Mouse (Mus musculus): ENCODE measurements around the gene Clps. TPM values are rescaled to one million over a fixed set of nuclear protein-coding genes. Genes with fewer than 3 reads are reported as not detected.
A peak's percentile ranks its signal among the peaks of the same experiment; 100 is the strongest.

The Clps gene
- polyA plus RNA-seq, 1 experiment from 2014 or later, result not detected

- Histone ChIP-seq H3K4me3 (replicated peaks) (peak overlapping the region; percentile 70), H3K27me3 (peaks cover 51% of the 10 kb centered on the region), H3K9me3 (no peaks in the 10 kb centered on the region), H3K36me3 (replicated peaks) (no peaks in the 10 kb centered on the region), H3K27ac (peak overlapping the region; percentile 92), H3K4me1 (peaks cover 21% of the 10 kb centered on the region), H3K4me2 (peak overlapping the region; percentile 97), H3K9ac (peak overlapping the region; percentile 76)
- WGBS, result 7% methylated on average over 28 of the region's 28 CpGs
- ATAC-seq (ENCODE audit: low FRiP score), result peak; percentile 47; the same call in 1 of the 2 replicates
Observed at GRCm38 (mm10) chr17:28523355-28524008, 37.1 kb downstream of the Clps start.

GRCm38 (mm10) chr17:28522623-28523354 lies 37.8 kb downstream of the Clps start:
- H3K27ac ChIP-seq, result peak overlapping the region; percentile 92
- WGBS, result 0% methylated on average over 58 of the region's 66 CpGs
- peak overlapping the region; percentile 70 for H3K4me3 ChIP-seq (replicated peaks)
- H3K4me1 ChIP-seq, result peaks cover 27% of the 10 kb centered on the region
- H3K4me2 ChIP-seq, result peak overlapping the region; percentile 97
- no peaks in the 10 kb centered on the region for H3K9me3 ChIP-seq
- H3K36me3 ChIP-seq (replicated peaks), result no peaks in the 10 kb centered on the region
- peak; percentile 84 for ATAC-seq (ENCODE audit: low FRiP score)
- H3K27me3 ChIP-seq, result peaks cover 48% of the 10 kb centered on the region
- H3K9ac ChIP-seq, result peak overlapping the region; percentile 76

- Histone ChIP-seq H3K4me3 (replicated peaks) (peak overlapping the region; percentile 70), H3K4me2 (peak overlapping the region; percentile 97), H3K36me3 (replicated peaks) (no peaks in the 10 kb centered on the region), H3K9me3 (no peaks in the 10 kb centered on the region), H3K9ac (no peak overlapping the region), H3K27ac (no peak overlapping the region), H3K27me3 (peaks cover 47% of the 10 kb centered on the region), H3K4me1 (peaks cover 27% of the 10 kb centered on the region)
- 33% methylated on average over 6 of the region's 6 CpGs for WGBS
- no peak for ATAC-seq (ENCODE audit: low FRiP score)
Observed at GRCm38 (mm10) chr17:28521920-28522319, 38.6 kb downstream of the Clps start.

GRCm38 (mm10) chr17:28521071-28521726 lies 39.4 kb downstream of the Clps start:
- WGBS, result 75% methylated on average over 5 of the region's 5 CpGs
- Histone ChIP-seq H3K9me3 (no peaks in the 10 kb centered on the region), H3K4me2 (no peak overlapping the region), H3K27ac (no peak overlapping the region), H3K36me3 (replicated peaks) (no peaks in the 10 kb centered on the region), H3K27me3 (peaks cover 51% of the 10 kb centered on the region), H3K9ac (no peak overlapping the region), H3K4me1 (peaks cover 27% of the 10 kb centered on the region), H3K4me3 (replicated peaks) (no peak overlapping the region)
- no peak for ATAC-seq (ENCODE audit: low FRiP score)

- Histone ChIP-seq H3K27me3 (peaks cover 58% of the 10 kb centered on the region), H3K36me3 (replicated peaks) (no peaks in the 10 kb centered on the region)
Observed at GRCm38 (mm10) chr17:28520561-28520960, 40.0 kb downstream of the Clps start.

GRCm38 (mm10) chr17:28519827-28520226 lies 40.7 kb downstream of the Clps start:
- H3K4me2 ChIP-seq, result no peak overlapping the region
- no peak overlapping the region for H3K27ac ChIP-seq
- H3K36me3 ChIP-seq (replicated peaks), result no peaks in the 10 kb centered on the region
- H3K4me1 ChIP-seq, result peaks cover 27% of the 10 kb centered on the region
- H3K9ac ChIP-seq, result no peak overlapping the region
- H3K9me3 ChIP-seq, result no peaks in the 10 kb centered on the region
- peaks cover 64% of the 10 kb centered on the region for H3K27me3 ChIP-seq
- no peak for ATAC-seq (ENCODE audit: low FRiP score)
- 90% methylated on average over 3 of the region's 3 CpGs for WGBS
- no peak overlapping the region for H3K4me3 ChIP-seq (replicated peaks)

More at GRCm38 (mm10) chr17:28520561-28520960, 40.0 kb downstream of the Clps start:
- H3K4me3 ChIP-seq (replicated peaks), result no peak overlapping the region
- H3K4me2 ChIP-seq, result no peak overlapping the region
- no peak overlapping the region for H3K9ac ChIP-seq
- ATAC-seq (ENCODE audit: low FRiP score), result no peak
- no peak overlapping the region for H3K27ac ChIP-seq
- peaks cover 27% of the 10 kb centered on the region for H3K4me1 ChIP-seq
- 80% methylated on average over 4 of the region's 4 CpGs for WGBS
- H3K9me3 ChIP-seq, result no peaks in the 10 kb centered on the region

- H3K27ac ChIP-seq, result peak overlapping the region; percentile 89; the same call in 1 of the 2 replicates
- peak overlapping the region; percentile 83 for H3K4me2 ChIP-seq
- no peak for ATAC-seq (ENCODE audit: low FRiP score)
- no peaks in the 10 kb centered on the region for H3K36me3 ChIP-seq (replicated peaks)
- peaks cover 27% of the 10 kb centered on the region for H3K4me1 ChIP-seq
- no peaks in the 10 kb centered on the region for H3K9me3 ChIP-seq
- WGBS, result 21% methylated on average over 8 of the region's 8 CpGs
- peaks cover 56% of the 10 kb centered on the region for H3K27me3 ChIP-seq
- H3K4me3 ChIP-seq (replicated peaks), result peak overlapping the region; percentile 48
- 0 out of 2 replicates have a peak overlapping the region, but pooled peaks have one; percentile 63 for H3K9ac ChIP-seq
Observed at GRCm38 (mm10) chr17:28518615-28519071, 41.9 kb downstream of the Clps start.

GRCm38 (mm10) chr17:28517956-28518614 lies 42.5 kb downstream of the Clps start:
- Histone ChIP-seq H3K9me3 (no peaks in the 10 kb centered on the region), H3K4me1 (peaks cover 24% of the 10 kb centered on the region), H3K27ac (peak overlapping the region; percentile 89), H3K9ac (peak overlapping the region; percentile 63), H3K4me3 (replicated peaks) (peak overlapping the region; percentile 48), H3K36me3 (replicated peaks) (no peaks in the 10 kb centered on the region), H3K4me2 (peak overlapping the region; percentile 83), H3K27me3 (peaks cover 57% of the 10 kb centered on the region)
- ATAC-seq (ENCODE audit: low FRiP score), result peak; percentile 75
- 1% methylated on average over 42 of the region's 46 CpGs for WGBS

GRCm38 (mm10) chr17:28517441-28517955 lies 43.1 kb downstream of the Clps start, which contains the start of gene Fkbp5:
TSS of gene Fkbp5 (minus strand) at chr17:28517527.
- 3% methylated on average over 16 of the region's 16 CpGs for WGBS
- Histone ChIP-seq H3K36me3 (replicated peaks) (no peaks in the 10 kb centered on the region), H3K9me3 (no peaks in the 10 kb centered on the region), H3K27me3 (peaks cover 57% of the 10 kb centered on the region), H3K27ac (peak within 1 kb of the TSS; percentile 89), H3K9ac (peak within 1 kb of the TSS; percentile 63), H3K4me1 (peaks cover 21% of the 10 kb centered on the region), H3K4me3 (replicated peaks) (peak within 1 kb of the TSS; percentile 48), H3K4me2 (peak within 1 kb of the TSS; percentile 83)
- ATAC-seq (ENCODE audit: low FRiP score), result peak; percentile 30

GRCm38 (mm10) chr17:28516881-28517280 lies 43.7 kb downstream of the Clps start:
- WGBS, result 80% methylated on average over 4 of the region's 4 CpGs
- Histone ChIP-seq H3K4me3 (replicated peaks) (no peak overlapping the region), H3K4me2 (peak overlapping the region; percentile 83; the same call in 1 of the 2 replicates), H3K36me3 (replicated peaks) (no peaks in the 10 kb centered on the region), H3K4me1 (peaks cover 16% of the 10 kb centered on the region), H3K9ac (no peak overlapping the region), H3K27me3 (peaks cover 55% of the 10 kb centered on the region), H3K9me3 (no peaks in the 10 kb centered on the region), H3K27ac (no peak overlapping the region)
- ATAC-seq (ENCODE audit: low FRiP score), result no peak

GRCm38 (mm10) chr17:28515431-28516341 lies 44.9 kb downstream of the Clps start:
- no peaks in the 10 kb centered on the region for H3K9me3 ChIP-seq
- no peaks in the 10 kb centered on the region for H3K36me3 ChIP-seq (replicated peaks)
- peaks cover 27% of the 10 kb centered on the region for H3K4me1 ChIP-seq
- H3K27me3 ChIP-seq, result peaks cover 53% of the 10 kb centered on the region
- ATAC-seq (ENCODE audit: low FRiP score), result no peak
- H3K27ac ChIP-seq, result no peak overlapping the region
- H3K4me3 ChIP-seq (replicated peaks), result no peak overlapping the region
- no peak overlapping the region for H3K4me2 ChIP-seq
- H3K9ac ChIP-seq, result peak overlapping the region; percentile 25
- WGBS, result 73% methylated on average over 10 of the region's 10 CpGs
